Mouse (Mus musculus): ENCODE results near the gene Olfr1. TPM values are rescaled to one million over a fixed set of nuclear protein-coding genes. Genes with fewer than 3 reads are reported as not detected.

Gene Olfr1
- not detected in 2 replicates for polyA plus RNA-seq (2015; fragmentation: Nextera tagmentation; extraction: Ambion mirVana)

- no peaks in the 10 kb centered on the region for H3K4me1 ChIP-seq (replicated peaks; ENCODE audit: control insufficient read depth, insufficient read depth, low read length)
- H3K4me2 ChIP-seq (ENCODE audit: low read length), result no peak within 1 kb of the TSS
- no peak within 1 kb of the TSS for H3K27ac ChIP-seq (ENCODE audit: low read length)
- H3K9ac ChIP-seq (replicated peaks; ENCODE audit: low read depth, low read length), result no peak within 1 kb of the TSS
- H3K9me3 ChIP-seq (ENCODE audit: control insufficient read depth, low read length), result no peaks in the 10 kb centered on the region
- H3K4me3 ChIP-seq (replicated peaks; ENCODE audit: low read length), result no peak within 1 kb of the TSS
- H3K36me3 ChIP-seq (ENCODE audit: control insufficient read depth, insufficient read depth), result no peaks in the 10 kb centered on the region
- no peaks in the 10 kb centered on the region for H3K27me3 ChIP-seq (replicated peaks; ENCODE audit: control insufficient read depth, insufficient read depth, low read length)
- no peak for ATAC-seq
Measured at GRCm38 (mm10) chr11:73399514-73399913, at the start of gene Olfr1. TSS of gene Olfr1 (minus strand) at chr11:73399614.

- Histone ChIP-seq H3K27me3 (replicated peaks; ENCODE audit: control insufficient read depth, insufficient read depth, low read length) (no peaks in the 10 kb centered on the region), H3K36me3 (ENCODE audit: control insufficient read depth, insufficient read depth) (no peaks in the 10 kb centered on the region), H3K27ac (ENCODE audit: low read length) (no peak within 1 kb of the TSS), H3K4me2 (ENCODE audit: low read length) (no peak within 1 kb of the TSS), H3K9me3 (ENCODE audit: control insufficient read depth, low read length) (peaks cover 10% of the 10 kb centered on the region; the same call in 1 of the 2 replicates), H3K9ac (replicated peaks; ENCODE audit: low read depth, low read length) (no peak within 1 kb of the TSS), H3K4me1 (replicated peaks; ENCODE audit: control insufficient read depth, insufficient read depth, low read length) (no peaks in the 10 kb centered on the region), H3K4me3 (replicated peaks; ENCODE audit: low read length) (no peak within 1 kb of the TSS)
- ATAC-seq, result no peak
- 96% methylated on average over 1 of the region's 1 CpGs for WGBS
Measured at GRCm38 (mm10) chr11:73428377-73428776, 29.0 kb upstream of the Olfr1 start, which contains the start of gene Olfr378. TSS of gene Olfr378 (minus strand) at chr11:73428477.

DNA sequence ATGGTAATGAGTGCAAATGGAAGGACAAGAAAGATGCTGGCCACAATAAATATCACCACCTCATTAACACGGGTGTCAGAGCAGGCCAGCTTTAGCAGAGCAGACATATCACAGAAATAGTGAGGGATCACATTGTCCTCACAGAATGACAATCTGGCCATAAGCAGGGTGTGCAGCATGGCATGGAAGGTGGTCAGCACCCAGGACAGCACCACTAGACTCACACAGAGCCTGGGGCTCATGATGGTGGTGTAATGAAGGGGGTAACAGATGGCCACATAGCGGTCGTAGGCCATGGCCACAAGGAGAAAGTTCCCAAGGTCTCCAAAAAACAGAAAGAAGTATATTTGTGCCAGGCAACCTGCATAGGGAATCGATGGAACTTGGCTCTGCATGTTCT, 4.0 kb downstream of the Olfr1 start:
- Histone ChIP-seq H3K36me3 (ENCODE audit: control insufficient read depth, insufficient read depth) (no peaks in the 10 kb centered on the region), H3K4me1 (replicated peaks; ENCODE audit: control insufficient read depth, insufficient read depth, low read length) (no peaks in the 10 kb centered on the region), H3K4me3 (replicated peaks; ENCODE audit: low read length) (no peak overlapping the region), H3K27me3 (replicated peaks; ENCODE audit: control insufficient read depth, insufficient read depth, low read length) (no peaks in the 10 kb centered on the region), H3K4me2 (ENCODE audit: low read length) (no peak overlapping the region), H3K9me3 (ENCODE audit: control insufficient read depth, low read length) (no peaks in the 10 kb centered on the region), H3K27ac (ENCODE audit: low read length) (no peak overlapping the region), H3K9ac (replicated peaks; ENCODE audit: low read depth, low read length) (no peak overlapping the region)
- no peak for ATAC-seq
- WGBS, result 75% methylated on average over 4 of the region's 4 CpGs

- H3K27me3 ChIP-seq (replicated peaks; ENCODE audit: control insufficient read depth, insufficient read depth, low read length), result no peaks in the 10 kb centered on the region
- no peaks in the 10 kb centered on the region for H3K4me1 ChIP-seq (replicated peaks; ENCODE audit: control insufficient read depth, insufficient read depth, low read length)
- H3K27ac ChIP-seq (ENCODE audit: low read length), result no peak within 1 kb of the TSS
- no peaks in the 10 kb centered on the region for H3K9me3 ChIP-seq (ENCODE audit: control insufficient read depth, low read length)
- H3K4me2 ChIP-seq (ENCODE audit: low read length), result no peak within 1 kb of the TSS
- H3K36me3 ChIP-seq (ENCODE audit: control insufficient read depth, insufficient read depth), result no peaks in the 10 kb centered on the region
- WGBS, result 88% methylated on average over 2 of the region's 2 CpGs
- ATAC-seq, result no peak
- no peak within 1 kb of the TSS for H3K9ac ChIP-seq (replicated peaks; ENCODE audit: low read depth, low read length)
- no peak within 1 kb of the TSS for H3K4me3 ChIP-seq (replicated peaks; ENCODE audit: low read length)
Measured at GRCm38 (mm10) chr11:73370946-73371345, 28.5 kb downstream of the Olfr1 start, which contains the start of gene Olfr376. TSS of gene Olfr376 (plus strand) at chr11:73371246.

- no peak within 1 kb of the TSS for H3K27ac ChIP-seq (ENCODE audit: low read length)
- no peak within 1 kb of the TSS for H3K4me3 ChIP-seq (replicated peaks; ENCODE audit: low read length)
- no peaks in the 10 kb centered on the region for H3K27me3 ChIP-seq (replicated peaks; ENCODE audit: control insufficient read depth, insufficient read depth, low read length)
- ATAC-seq, result no peak
- no peaks in the 10 kb centered on the region for H3K36me3 ChIP-seq (ENCODE audit: control insufficient read depth, insufficient read depth)
- no peak within 1 kb of the TSS for H3K4me2 ChIP-seq (ENCODE audit: low read length)
- 49% methylated on average over 3 of the region's 3 CpGs for WGBS
- no peaks in the 10 kb centered on the region for H3K4me1 ChIP-seq (replicated peaks; ENCODE audit: control insufficient read depth, insufficient read depth, low read length)
- H3K9ac ChIP-seq (replicated peaks; ENCODE audit: low read depth, low read length), result no peak within 1 kb of the TSS
- H3K9me3 ChIP-seq (ENCODE audit: control insufficient read depth, low read length), result no peaks in the 10 kb centered on the region
Measured at GRCm38 (mm10) chr11:73350483-73350882, 48.9 kb downstream of the Olfr1 start, which contains the start of gene Olfr20. TSS of gene Olfr20 (plus strand) at chr11:73350783.

Other genes with a start within 250 kb of the Olfr1 start
- gene P2rx5, start 239.2 kb downstream of the Olfr1 start, polyA plus RNA-seq (2015; fragmentation: Nextera tagmentation; extraction: Ambion mirVana), result 1.1 and 1.3 TPM in 2 replicates
- 119 and 127 TPM in 2 replicates for gene Emc6, start 222.6 kb downstream of the Olfr1 start, polyA plus RNA-seq (2015; fragmentation: Nextera tagmentation; extraction: Ambion mirVana)
- gene Tax1bp3, start 222.5 kb downstream of the Olfr1 start, polyA plus RNA-seq (2015; fragmentation: Nextera tagmentation; extraction: Ambion mirVana), result 166 and 182 TPM in 2 replicates
- 20.6 and 21.5 TPM in 2 replicates for gene Ctns, start 200.6 kb downstream of the Olfr1 start, polyA plus RNA-seq (2015; fragmentation: Nextera tagmentation; extraction: Ambion mirVana)
- 1.3 and 1.8 TPM in 2 replicates for gene Shpk, start 200.2 kb downstream of the Olfr1 start, polyA plus RNA-seq (2015; fragmentation: Nextera tagmentation; extraction: Ambion mirVana)
- not detected in 2 replicates for gene Trpv1, start 165.3 kb downstream of the Olfr1 start, polyA plus RNA-seq (2015; fragmentation: Nextera tagmentation; extraction: Ambion mirVana)
- gene Trpv3, start 132.2 kb downstream of the Olfr1 start, polyA plus RNA-seq (2015; fragmentation: Nextera tagmentation; extraction: Ambion mirVana), result 0.06 TPM in 1 of 2 replicates, not detected in the other
- 0.77 and 1.3 TPM in 2 replicates for gene Aspa, start 70.0 kb downstream of the Olfr1 start, polyA plus RNA-seq (2015; fragmentation: Nextera tagmentation; extraction: Ambion mirVana)
- gene Gm49340, start 69.9 kb downstream of the Olfr1 start, polyA plus RNA-seq (2015; fragmentation: Nextera tagmentation; extraction: Ambion mirVana), result not detected in 2 replicates
- gene Spata22, start 69.9 kb downstream of the Olfr1 start, polyA plus RNA-seq (2015; fragmentation: Nextera tagmentation; extraction: Ambion mirVana), result not detected in 2 replicates
- not detected in 2 replicates for gene Olfr20, start 48.8 kb downstream of the Olfr1 start, polyA plus RNA-seq (2015; fragmentation: Nextera tagmentation; extraction: Ambion mirVana)
- gene Olfr376, start 28.4 kb downstream of the Olfr1 start, polyA plus RNA-seq (2015; fragmentation: Nextera tagmentation; extraction: Ambion mirVana), result not detected in 2 replicates
- gene Olfr378, start 28.9 kb upstream of the Olfr1 start, polyA plus RNA-seq (2015; fragmentation: Nextera tagmentation; extraction: Ambion mirVana), result not detected in 2 replicates
- gene Olfr380, start 57.9 kb upstream of the Olfr1 start, polyA plus RNA-seq (2015; fragmentation: Nextera tagmentation; extraction: Ambion mirVana), result not detected in 2 replicates
- not detected in 2 replicates for gene Olfr381, start 92.0 kb upstream of the Olfr1 start, polyA plus RNA-seq (2015; fragmentation: Nextera tagmentation; extraction: Ambion mirVana)
- not detected in 2 replicates for gene Olfr382, start 117.6 kb upstream of the Olfr1 start, polyA plus RNA-seq (2015; fragmentation: Nextera tagmentation; extraction: Ambion mirVana)
- gene Olfr385, start 193.4 kb upstream of the Olfr1 start, polyA plus RNA-seq (2015; fragmentation: Nextera tagmentation; extraction: Ambion mirVana), result not detected in 2 replicates
- gene Olfr384, start 199.0 kb upstream of the Olfr1 start, polyA plus RNA-seq (2015; fragmentation: Nextera tagmentation; extraction: Ambion mirVana), result not detected in 2 replicates